Mouse (Mus musculus) olfactory bulb, adult 2 months (tissue): Measurements from ENCODE around the gene Wasf3. TPM values are rescaled to one million over a fixed set of nuclear protein-coding genes. Genes with fewer than 3 reads are reported as not detected.
"Not testable (repeated sequence)": the region's sequence is repeated elsewhere in the genome, so short reads cannot be mapped to it uniquely, and the experiment has no call there.

Experiments used
- H3K27ac ChIP-seq: fragments of 200-500 bp; 2 replicates; pipeline ENCODE4 v1.5.1; 2012; ENCODE audit warnings: low read depth, low read length; ENCODE audit not compliant: insufficient read depth
- H3K4me1 ChIP-seq: fragments of 200-500 bp; 2 replicates; pipeline ENCODE4 v1.6.1; 2012; ENCODE audit warnings: low read length; ENCODE audit not compliant: control insufficient read depth, insufficient read depth
- H3K4me3 ChIP-seq: fragments of 200-500 bp; 2 replicates; pipeline ENCODE4 v1.5.1; 2012; ENCODE audit warnings: mild to moderate bottlenecking, low read depth, low read length, moderate library complexity; ENCODE audit not compliant: insufficient read depth
- CTCF ChIP-seq: fragments of 200-500 bp; IDR thresholded peaks from 2 replicates; pipeline ENCODE4 v1.5.1; 2012; ENCODE audit warnings: low read depth, mild to moderate bottlenecking, low read length, moderate library complexity; ENCODE audit not compliant: insufficient read depth
- POLR2A ChIP-seq: fragments of 200-500 bp; IDR thresholded peaks from 2 replicates; pipeline ENCODE4 v1.6.1; 2012; ENCODE audit warnings: mild to moderate bottlenecking, low read depth, low read length, moderate library complexity; ENCODE audit not compliant: insufficient read depth
- WGBS: fragments of 180-500 bp; shearing (Covaris S2); methylation state at CpG from one replicate; pipeline ENCODE4 v1.1.7; 2018; 5-methylcytosine and 5-hydroxymethylcytosine counted together
- polyA plus RNA-seq: library from polyadenylated mRNA; stranded (reverse); fragments of >200 nt; gene quantifications from 2 replicates; pipeline ENCODE4 v1.2.4, GENCODE M21; 2012; ENCODE audit warnings: low replicate concordance; ENCODE audit not compliant: missing spikeins, insufficient read depth, insufficient read length

The Wasf3 gene
- polyA plus RNA-seq, 1 experiment, result not detected

DNA sequence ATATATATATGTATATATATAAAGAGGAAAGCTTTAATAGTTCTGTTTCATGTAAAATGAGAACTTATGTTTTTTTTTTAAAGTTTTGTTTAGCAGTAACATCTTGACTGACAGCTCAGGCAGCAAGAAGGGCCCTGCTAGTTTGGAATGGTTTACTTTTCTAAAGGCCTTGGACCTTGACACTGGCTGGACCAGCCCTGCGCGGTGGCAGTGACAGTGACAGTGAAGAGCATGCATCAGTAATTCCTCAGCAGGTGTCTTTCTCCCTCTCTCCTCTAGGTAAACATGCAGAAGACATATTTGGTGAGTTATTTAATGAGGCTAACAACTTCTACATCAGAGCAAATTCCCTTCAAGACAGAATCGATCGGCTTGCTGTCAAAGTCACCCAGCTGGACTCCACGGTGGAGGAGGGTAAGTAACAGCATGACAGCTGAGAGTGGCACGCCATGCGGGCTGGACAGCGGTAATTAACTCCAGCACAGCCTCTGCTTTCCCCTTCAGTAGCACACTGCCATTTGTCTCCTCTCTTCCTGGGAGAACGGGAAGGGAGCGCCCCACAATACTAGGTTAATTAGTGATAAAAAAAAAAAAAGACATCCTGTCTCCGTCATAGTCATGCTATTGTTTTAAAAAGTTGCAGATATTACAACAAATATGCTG lies 66.9 kb downstream of the Wasf3 start:
- no peaks in the 10 kb centered on the region for H3K4me1 ChIP-seq
- WGBS, result 67% methylated on average over 11 of the region's 11 CpGs
- H3K4me3 ChIP-seq, result no peak overlapping the region
- TF ChIP-seq CTCF, result no peak
- TF ChIP-seq POLR2A, result no peak
- no peak overlapping the region for H3K27ac ChIP-seq

DNA sequence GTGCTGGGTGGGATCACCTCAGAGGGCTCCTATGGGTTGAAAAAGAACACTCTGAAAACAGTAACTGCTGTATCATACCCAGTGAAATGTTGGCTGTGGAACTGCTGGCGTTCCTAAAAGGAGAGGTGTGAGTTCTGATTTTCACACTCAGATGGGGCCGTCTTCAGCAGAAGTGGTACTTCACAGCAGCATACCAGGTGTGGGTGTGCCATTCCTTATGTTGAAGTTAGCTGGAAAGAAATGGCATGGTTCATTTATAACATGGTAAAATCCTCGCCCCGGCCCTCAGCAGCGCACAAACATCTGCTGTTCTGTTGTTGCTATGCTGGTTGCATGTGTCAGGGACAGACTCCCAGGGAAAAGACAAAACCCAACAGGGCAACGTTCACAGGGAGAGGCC lies 68.8 kb downstream of the Wasf3 start:
- Histone ChIP-seq H3K4me3 (no peak overlapping the region), H3K4me1 (no peaks in the 10 kb centered on the region), H3K27ac (no peak overlapping the region)
- TF ChIP-seq POLR2A, result no peak
- no peak for TF ChIP-seq CTCF
- 90% methylated on average over 6 of the region's 6 CpGs for WGBS

GRCm38 (mm10) chr5:146461612-146462011 lies 76.8 kb downstream of the Wasf3 start:
- TF ChIP-seq POLR2A, result no peak
- TF ChIP-seq CTCF, result no peak
- WGBS, result 88% methylated on average over 8 of the region's 8 CpGs
- no peak overlapping the region for H3K27ac ChIP-seq
- no peak overlapping the region for H3K4me3 ChIP-seq
- H3K4me1 ChIP-seq, result no peaks in the 10 kb centered on the region

DNA sequence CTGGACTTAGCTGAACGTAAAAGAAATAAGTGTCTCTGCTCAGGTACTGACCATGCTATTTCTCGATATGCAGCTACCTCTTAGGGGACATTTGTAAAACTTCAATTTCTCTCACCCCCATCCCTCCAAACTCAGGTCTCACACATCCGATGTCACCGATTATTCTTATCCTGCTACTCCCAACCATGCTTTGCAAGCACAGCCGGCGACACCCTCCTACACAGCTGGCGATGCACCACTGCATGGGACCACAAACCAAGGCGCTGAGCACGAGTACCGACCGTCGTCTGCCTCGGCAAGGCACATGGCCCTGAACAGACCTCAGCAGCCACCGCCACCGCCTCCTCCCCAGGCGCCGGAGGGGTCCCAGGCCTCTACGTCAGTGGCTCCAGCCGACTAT lies 81.9 kb downstream of the Wasf3 start:
- 94% methylated on average over 19 of the region's 19 CpGs for WGBS
- Histone ChIP-seq H3K27ac (no peak overlapping the region), H3K4me3 (no peak overlapping the region), H3K4me1 (no peaks in the 10 kb centered on the region)
- TF ChIP-seq POLR2A, result no peak
- no peak for TF ChIP-seq CTCF

DNA sequence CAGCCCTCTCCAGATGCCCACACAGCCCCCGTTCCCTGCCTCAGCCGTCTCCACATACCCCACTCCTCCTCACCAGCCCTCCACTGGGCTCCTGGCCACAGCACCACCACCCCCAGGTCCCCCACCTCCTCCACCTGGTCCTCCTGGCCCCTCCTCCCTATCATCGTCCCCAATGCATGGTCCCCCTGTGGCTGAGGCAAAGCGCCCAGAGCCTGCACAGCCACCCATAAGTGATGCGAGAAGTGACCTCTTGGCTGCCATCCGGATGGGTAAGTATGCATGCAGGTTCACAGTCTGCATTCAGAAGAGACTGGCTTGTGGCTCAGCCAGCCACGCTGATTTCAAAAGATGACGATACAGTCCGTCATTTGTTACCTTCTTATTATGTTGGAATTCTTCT lies 83.5 kb downstream of the Wasf3 start:
- H3K27ac ChIP-seq, result no peak overlapping the region
- H3K4me1 ChIP-seq, result no peaks in the 10 kb centered on the region
- TF ChIP-seq CTCF, result no peak
- TF ChIP-seq POLR2A, result no peak
- no peak overlapping the region for H3K4me3 ChIP-seq
- WGBS, result 79% methylated on average over 9 of the region's 9 CpGs

DNA sequence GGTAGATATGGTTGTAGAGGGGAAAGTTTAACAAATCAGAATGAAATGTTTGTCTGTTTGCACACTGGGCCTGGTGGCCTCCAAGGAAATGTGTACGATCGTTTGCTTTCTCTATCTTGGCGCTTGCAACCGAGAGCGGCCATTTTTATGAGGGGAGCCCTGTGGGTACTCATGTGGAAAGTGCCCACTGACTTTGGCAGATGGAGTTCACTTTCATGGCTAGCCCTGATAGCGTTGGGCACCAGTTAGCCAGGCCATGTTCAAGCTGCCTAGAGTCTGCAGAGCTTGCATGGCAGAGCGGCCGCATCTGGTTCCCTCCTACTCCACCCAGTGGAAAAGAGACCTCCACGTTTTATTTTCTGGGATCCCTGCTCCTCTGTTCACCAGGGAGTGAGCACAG lies 86.0 kb downstream of the Wasf3 start:
- Histone ChIP-seq H3K27ac (no peak overlapping the region), H3K4me1 (no peaks in the 10 kb centered on the region), H3K4me3 (no peak overlapping the region)
- TF ChIP-seq POLR2A, result no peak
- TF ChIP-seq CTCF, result no peak
- 91% methylated on average over 9 of the region's 9 CpGs for WGBS

GRCm38 (mm10) chr5:146471311-146471710 lies 86.5 kb downstream of the Wasf3 start:
- Histone ChIP-seq H3K4me3 (no peak overlapping the region), H3K4me1 (no peaks in the 10 kb centered on the region), H3K27ac (no peak overlapping the region)
- TF ChIP-seq POLR2A (no peak), CTCF (no peak)
- WGBS, result 89% methylated on average over 5 of the region's 5 CpGs

DNA sequence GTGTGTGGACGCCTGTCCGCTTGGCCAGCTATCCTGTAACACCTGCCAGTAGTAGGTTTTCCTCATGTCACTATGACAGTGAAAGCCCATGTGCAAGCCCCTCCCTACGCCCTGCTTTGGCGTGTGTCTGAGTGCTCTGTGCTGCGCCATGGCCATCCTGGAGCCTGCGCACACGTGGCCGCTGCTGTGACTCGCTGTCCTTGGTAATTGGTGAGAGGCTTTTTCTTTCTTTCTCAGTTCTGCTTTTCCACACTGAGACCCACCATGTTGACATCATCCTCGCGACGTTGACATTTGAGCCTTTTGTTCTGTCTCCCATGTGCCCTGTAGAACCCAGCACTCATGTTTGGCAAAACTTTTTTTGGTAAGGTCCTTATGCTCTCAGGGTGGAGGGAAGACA lies 87.0 kb downstream of the Wasf3 start:
- Histone ChIP-seq H3K27ac (no peak overlapping the region), H3K4me3 (no peak overlapping the region), H3K4me1 (no peaks in the 10 kb centered on the region)
- 93% methylated on average over 12 of the region's 12 CpGs for WGBS
- TF ChIP-seq CTCF (no peak), POLR2A (no peak)

- H3K4me3 ChIP-seq, H3K27ac ChIP-seq, H3K4me1 ChIP-seq: not testable (repeated sequence)
- WGBS, result 9% methylated on average over 4 of the region's 4 CpGs
Measured at GRCm38 (mm10) chr5:146479564-146479963, 94.8 kb downstream of the Wasf3 start.

DNA sequence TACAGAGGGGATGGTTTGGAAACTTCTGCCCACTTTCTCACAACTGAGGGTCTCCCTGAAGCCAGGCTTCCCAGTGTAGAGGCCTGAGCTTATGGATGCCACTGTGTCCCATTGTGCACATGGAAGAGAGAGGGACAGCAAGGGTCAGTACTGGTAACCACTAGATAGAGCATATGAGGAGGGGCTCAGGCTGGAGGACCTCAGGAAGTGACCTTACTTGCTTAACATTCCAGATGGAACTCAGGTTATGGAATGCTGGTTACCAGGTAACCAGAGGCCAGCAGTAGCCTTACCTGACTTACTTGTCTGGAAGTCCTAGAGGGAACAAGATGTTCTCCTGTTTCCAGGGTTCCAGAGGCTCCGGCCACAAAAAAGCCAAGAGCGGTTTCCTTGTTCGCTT lies 96.9 kb downstream of the Wasf3 start, which contains the start of gene Gm6408:
Gm6408 (plus strand) TSS at position 301 of the 400 bp plus-strand sequence.
- H3K4me3 ChIP-seq, H3K27ac ChIP-seq, H3K4me1 ChIP-seq: not testable (repeated sequence)
- 94% methylated on average over 3 of the region's 3 CpGs for WGBS

- H3K4me3 ChIP-seq, H3K4me1 ChIP-seq, H3K27ac ChIP-seq: not testable (repeated sequence)
- 22% methylated on average over 3 of the region's 4 CpGs for WGBS
Measured at GRCm38 (mm10) chr5:146488959-146489358, 104.2 kb downstream of the Wasf3 start.

GRCm38 (mm10) chr5:146491063-146491462 lies 106.3 kb downstream of the Wasf3 start, which contains the start of gene Gm6370:
Gm6370 (plus strand) TSS chr5:146491363.
- H3K4me1 ChIP-seq, H3K27ac ChIP-seq, H3K4me3 ChIP-seq: not testable (repeated sequence)
- WGBS, result no CpG with 5 or more reads among the region's 5 CpGs

GRCm38 (mm10) chr5:146502099-146502498 lies 117.3 kb downstream of the Wasf3 start, which contains the start of gene 4930449I24Rik:
4930449I24Rik (plus strand) TSS chr5:146502399.
- H3K4me1 ChIP-seq, H3K4me3 ChIP-seq, H3K27ac ChIP-seq: not testable (repeated sequence)
- WGBS, result no CpG with 5 or more reads among the region's 5 CpGs
